Mouse (Mus musculus): ENCODE data around the gene Lypd6b. TPM values are rescaled to one million over a fixed set of nuclear protein-coding genes. Genes with fewer than 3 reads are reported as not detected.

Gene Lypd6b
- polyA plus RNA-seq, 2 experiments, result 5.6 to 14.9 TPM

- DNase-seq (ENCODE audit: low spot score) (no peak), ATAC-seq (ENCODE audit: low FRiP score, low read depth) (peak; percentile 68)
- H3K9ac ChIP-seq (ENCODE audit: low read depth, low read length, severe bottlenecking), result no peak overlapping the region
- H3K9me3 ChIP-seq (ENCODE audit: control insufficient read depth, low read length), result no peaks in the 10 kb centered on the region
- peaks cover 24% of the 10 kb centered on the region for H3K36me3 ChIP-seq (ENCODE audit: control insufficient read depth, insufficient read depth, low read length)
- 42% methylated on average over 6 of the region's 6 CpGs for WGBS
- H3K4me1 ChIP-seq (ENCODE audit: control insufficient read depth, insufficient read depth, low read length), result peaks cover 6% of the 10 kb centered on the region; the same call in 1 of the 2 replicates
- H3K27ac ChIP-seq (replicated peaks; ENCODE audit: low read depth, low read length), result no peak overlapping the region
- H3K27me3 ChIP-seq (ENCODE audit: control insufficient read depth, insufficient read depth, low read length), result no peaks in the 10 kb centered on the region
- TF ChIP-seq POLR2A (IDR thresholded peaks at IDR 0.05; ENCODE audit: borderline replicate concordance, extremely low read depth, insufficient read depth, insufficient read length), result no peak
- no peak overlapping the region for H3K4me2 ChIP-seq (replicated peaks; ENCODE audit: low read depth, low read length, severe bottlenecking)
- no peak overlapping the region for H3K4me3 ChIP-seq (replicated peaks; ENCODE audit: low read length)
Observed at GRCm38 (mm10) chr2:49743775-49744174, 43.7 kb upstream of the Lypd6b start.

GRCm38 (mm10) chr2:49744251-49745093 is 43.0 kb upstream of the Lypd6b start:
- Histone ChIP-seq H3K27me3 (ENCODE audit: control insufficient read depth, insufficient read depth, low read length) (no peaks in the 10 kb centered on the region), H3K9me3 (ENCODE audit: control insufficient read depth, low read length) (no peaks in the 10 kb centered on the region), H3K36me3 (ENCODE audit: control insufficient read depth, insufficient read depth, low read length) (peaks cover 17% of the 10 kb centered on the region), H3K9ac (ENCODE audit: low read depth, low read length, severe bottlenecking) (no peak overlapping the region), H3K4me2 (replicated peaks; ENCODE audit: low read depth, low read length, severe bottlenecking) (no peak overlapping the region), H3K4me1 (ENCODE audit: control insufficient read depth, insufficient read depth, low read length) (peaks cover 6% of the 10 kb centered on the region; the same call in 1 of the 2 replicates), H3K4me3 (replicated peaks; ENCODE audit: low read length) (no peak overlapping the region), H3K27ac (replicated peaks; ENCODE audit: low read depth, low read length) (no peak overlapping the region)
- DNase-seq (ENCODE audit: low spot score) (peak; percentile 59), ATAC-seq (ENCODE audit: low FRiP score, low read depth) (peak; percentile 60)
- WGBS, result 47% methylated on average over 11 of the region's 11 CpGs
- no peak for TF ChIP-seq POLR2A (IDR thresholded peaks at IDR 0.05; ENCODE audit: borderline replicate concordance, extremely low read depth, insufficient read depth, insufficient read length)

- peaks cover 17% of the 10 kb centered on the region for H3K36me3 ChIP-seq (ENCODE audit: control insufficient read depth, insufficient read depth, low read length)
- no peak overlapping the region for H3K4me2 ChIP-seq (replicated peaks; ENCODE audit: low read depth, low read length, severe bottlenecking)
- no peak overlapping the region for H3K27ac ChIP-seq (replicated peaks; ENCODE audit: low read depth, low read length)
- no peak overlapping the region for H3K4me3 ChIP-seq (replicated peaks; ENCODE audit: low read length)
- 76% methylated on average over 14 of the region's 14 CpGs for WGBS
- DNase-seq (ENCODE audit: low spot score) (no peak), ATAC-seq (ENCODE audit: low FRiP score, low read depth) (no peak)
- H3K27me3 ChIP-seq (ENCODE audit: control insufficient read depth, insufficient read depth, low read length), result no peaks in the 10 kb centered on the region
- no peak overlapping the region for H3K9ac ChIP-seq (ENCODE audit: low read depth, low read length, severe bottlenecking)
- H3K9me3 ChIP-seq (ENCODE audit: control insufficient read depth, low read length), result no peaks in the 10 kb centered on the region
- H3K4me1 ChIP-seq (ENCODE audit: control insufficient read depth, insufficient read depth, low read length), result peaks cover 6% of the 10 kb centered on the region; the same call in 1 of the 2 replicates
- no peak for TF ChIP-seq POLR2A (IDR thresholded peaks at IDR 0.05; ENCODE audit: borderline replicate concordance, extremely low read depth, insufficient read depth, insufficient read length)
Observed at GRCm38 (mm10) chr2:49745094-49745781, 42.2 kb upstream of the Lypd6b start.

- H3K4me1 ChIP-seq (ENCODE audit: control insufficient read depth, insufficient read depth, low read length), result 0 out of 2 replicates have a peak, but pooled peaks cover 2% of the 10 kb centered on the region
- ATAC-seq (ENCODE audit: low FRiP score, low read depth) (no peak), DNase-seq (ENCODE audit: low spot score) (no peak)
- H3K4me2 ChIP-seq (replicated peaks; ENCODE audit: low read depth, low read length, severe bottlenecking), result no peak overlapping the region
- no peak for TF ChIP-seq POLR2A (IDR thresholded peaks at IDR 0.05; ENCODE audit: borderline replicate concordance, extremely low read depth, insufficient read depth, insufficient read length)
- 82% methylated on average over 7 of the region's 7 CpGs for WGBS
- no peaks in the 10 kb centered on the region for H3K9me3 ChIP-seq (ENCODE audit: control insufficient read depth, low read length)
- no peak overlapping the region for H3K27ac ChIP-seq (replicated peaks; ENCODE audit: low read depth, low read length)
- H3K36me3 ChIP-seq (ENCODE audit: control insufficient read depth, insufficient read depth, low read length), result peaks cover 14% of the 10 kb centered on the region; the same call in 1 of the 2 replicates
- H3K27me3 ChIP-seq (ENCODE audit: control insufficient read depth, insufficient read depth, low read length), result no peaks in the 10 kb centered on the region
- H3K9ac ChIP-seq (ENCODE audit: low read depth, low read length, severe bottlenecking), result no peak overlapping the region
- H3K4me3 ChIP-seq (replicated peaks; ENCODE audit: low read length), result no peak overlapping the region
Observed at GRCm38 (mm10) chr2:49746947-49747346, 40.5 kb upstream of the Lypd6b start.

- Histone ChIP-seq H3K9me3 (ENCODE audit: control insufficient read depth, low read length) (no peaks in the 10 kb centered on the region), H3K36me3 (ENCODE audit: control insufficient read depth, insufficient read depth, low read length) (peaks cover 21% of the 10 kb centered on the region), H3K4me3 (replicated peaks; ENCODE audit: low read length) (no peak overlapping the region), H3K9ac (ENCODE audit: low read depth, low read length, severe bottlenecking) (no peak overlapping the region), H3K27me3 (ENCODE audit: control insufficient read depth, insufficient read depth, low read length) (no peaks in the 10 kb centered on the region), H3K4me1 (ENCODE audit: control insufficient read depth, insufficient read depth, low read length) (0 out of 2 replicates have a peak, but pooled peaks cover 2% of the 10 kb centered on the region), H3K27ac (replicated peaks; ENCODE audit: low read depth, low read length) (no peak overlapping the region), H3K4me2 (replicated peaks; ENCODE audit: low read depth, low read length, severe bottlenecking) (no peak overlapping the region)
- DNase-seq (ENCODE audit: low spot score) (no peak), ATAC-seq (ENCODE audit: low FRiP score, low read depth) (no peak)
- TF ChIP-seq POLR2A (IDR thresholded peaks at IDR 0.05; ENCODE audit: borderline replicate concordance, extremely low read depth, insufficient read depth, insufficient read length), result no peak
- WGBS, result 56% methylated on average over 2 of the region's 2 CpGs
Observed at GRCm38 (mm10) chr2:49747670-49748069, 39.8 kb upstream of the Lypd6b start.
